Mouse (Mus musculus) embryonic facial prominence, embryonic 11.5 days (tissue): Measurements from ENCODE around the gene Nhlrc4. TPM values are rescaled to one million over a fixed set of nuclear protein-coding genes. Genes with fewer than 3 reads are reported as not detected.

ENCODE experiments used
- ATAC-seq: fragments of 200-750 bp; cut with Nextera tagmentation; replicated peaks from 2 replicates; pipeline ENCODE4 v1.8.0; 2017; ENCODE audit warnings: low read depth; ENCODE audit not compliant: insufficient number of reproducible peaks, low FRiP score, low TSS enrichment
- DNase-seq: peaks from one replicate; pipeline ENCODE4 v3.0.0-alpha.2; 2015; ENCODE audit warnings: low spot score
- H3K27ac ChIP-seq: fragments of 300-500 bp; sonication (generic); replicated peaks from 2 replicates; pipeline ENCODE4 v1.5.1; 2014; ENCODE audit warnings: mild to moderate bottlenecking, low read depth, low read length, control low read depth
- H3K27me3 ChIP-seq: fragments of 300-500 bp; sonication (generic); 2 replicates; pipeline ENCODE4 v1.6.1; 2014; ENCODE audit warnings: mild to moderate bottlenecking, low read length, moderate library complexity, mixed read lengths; ENCODE audit not compliant: control insufficient read depth, insufficient read depth
- H3K36me3 ChIP-seq: fragments of 300-500 bp; sonication (generic); replicated peaks from 2 replicates; pipeline ENCODE4 v1.6.1; 2014; ENCODE audit warnings: low read depth, mild to moderate bottlenecking, low read length, moderate library complexity, mixed read lengths; ENCODE audit not compliant: control insufficient read depth, insufficient read depth
- H3K4me1 ChIP-seq: fragments of 300-500 bp; sonication (generic); 2 replicates; pipeline ENCODE4 v1.6.1; 2014; ENCODE audit warnings: low read length, mixed read lengths; ENCODE audit not compliant: control insufficient read depth, insufficient read depth
- H3K4me2 ChIP-seq: fragments of 300-500 bp; sonication (generic); 2 replicates; pipeline ENCODE4 v1.6.1; 2014; ENCODE audit warnings: low read depth, mild to moderate bottlenecking, control low read depth, low read length, moderate library complexity
- H3K4me3 ChIP-seq: fragments of 300-500 bp; sonication (generic); 2 replicates; pipeline ENCODE4 v1.5.1; 2014; ENCODE audit warnings: low read depth, low read length, control low read depth
- H3K9ac ChIP-seq: fragments of 300-500 bp; sonication (generic); replicated peaks from 2 replicates; pipeline ENCODE4 v1.6.1; 2014; ENCODE audit warnings: mild to moderate bottlenecking, control low read depth, low read length
- H3K9me3 ChIP-seq: fragments of 300-500 bp; sonication (generic); replicated peaks from 2 replicates; pipeline ENCODE4 v1.6.1; 2016; ENCODE audit warnings: mild to moderate bottlenecking, low read length, inconsistent platforms, mixed read lengths; ENCODE audit not compliant: control insufficient read depth
- WGBS: fragments of 180-500 bp; shearing (Covaris S2); extraction: QIAGEN DNeasy Blood & Tissue Kit; methylation state at CpG from one replicate; pipeline ENCODE4 v1.1.7; 2014; 5-methylcytosine and 5-hydroxymethylcytosine counted together
- polyA plus RNA-seq: library from polyadenylated mRNA; unstranded; fragments of >200 nt; fragmentation: Nextera tagmentation; extraction: Ambion mirVana; gene quantifications from 2 replicates; pipeline ENCODE4 v1.2.1, GENCODE M21; 2014

Nhlrc4 gene
- polyA plus RNA-seq, 1 experiment from 2014 or later: not detected

GRCm38 (mm10) chr17:25893975-25894617 lies 50.7 kb downstream of the Nhlrc4 start:
- DNase-seq: peak; percentile 79
- Histone ChIP-seq H3K4me1 (no peaks in the 10 kb centered on the region), H3K4me2 (no peak overlapping the region), H3K9ac (no peak overlapping the region), H3K27ac (no peak overlapping the region), H3K4me3 (no peak overlapping the region), H3K9me3 (no peaks in the 10 kb centered on the region), H3K27me3 (no peaks in the 10 kb centered on the region), H3K36me3 (no peaks in the 10 kb centered on the region; the same call in 1 of the 2 replicates)
- peak; percentile 73; the same call in 1 of the 2 replicates for ATAC-seq
- WGBS: 23% methylated on average over 2 of the region's 2 CpGs

Other genes with a start within 250 kb of the Nhlrc4 start
- gene Gng13, start 227.8 kb downstream of the Nhlrc4 start, polyA plus RNA-seq: 1.7 and 2.4 TPM in 2 replicates
- gene Chtf18, start 217.5 kb downstream of the Nhlrc4 start, polyA plus RNA-seq: 17.7 and 21.2 TPM in 2 replicates
- gene Rpusd1, start 217.3 kb downstream of the Nhlrc4 start, polyA plus RNA-seq: 18.7 and 19.4 TPM in 2 replicates
- 0.10 TPM in 1 of 2 replicates, not detected in the other for gene Mslnl, start 208.9 kb downstream of the Nhlrc4 start, polyA plus RNA-seq
- gene Msln, start 190.6 kb downstream of the Nhlrc4 start, polyA plus RNA-seq: 0.63 TPM in 1 of 2 replicates, not detected in the other
- gene Narfl, start 171.2 kb downstream of the Nhlrc4 start, polyA plus RNA-seq: 23.8 and 24.5 TPM in 2 replicates
- 58.7 and 61.1 TPM in 2 replicates for gene Haghl, start 159.3 kb downstream of the Nhlrc4 start, polyA plus RNA-seq
- not detected in 2 replicates for gene Ccdc78, start 158.4 kb downstream of the Nhlrc4 start, polyA plus RNA-seq
- gene Fam173a, start 152.1 kb downstream of the Nhlrc4 start, polyA plus RNA-seq: 58.4 and 62.9 TPM in 2 replicates
- gene AC134908.4, start 149.3 kb downstream of the Nhlrc4 start, polyA plus RNA-seq: not detected in 2 replicates
- 13.4 and 15.6 TPM in 2 replicates for gene Metrn, start 147.8 kb downstream of the Nhlrc4 start, polyA plus RNA-seq
- 3.9 and 4.2 TPM in 2 replicates for gene Fbxl16, start 135.9 kb downstream of the Nhlrc4 start, polyA plus RNA-seq
- gene Wdr24, start 121.3 kb downstream of the Nhlrc4 start, polyA plus RNA-seq: 24.5 and 26.9 TPM in 2 replicates
- gene Jmjd8, start 116.1 kb downstream of the Nhlrc4 start, polyA plus RNA-seq: 42.0 and 47.7 TPM in 2 replicates
- gene Stub1, start 111.6 kb downstream of the Nhlrc4 start, polyA plus RNA-seq: 323 and 352 TPM in 2 replicates
- gene Rhbdl1, start 107.7 kb downstream of the Nhlrc4 start, polyA plus RNA-seq: 1.1 and 1.5 TPM in 2 replicates
- gene Gm20683, start 103.2 kb downstream of the Nhlrc4 start, polyA plus RNA-seq: 0.36 and 1.2 TPM in 2 replicates
- 7.1 and 9.7 TPM in 2 replicates for gene Rhot2, start 100.1 kb downstream of the Nhlrc4 start, polyA plus RNA-seq
- 14.7 and 15.1 TPM in 2 replicates for gene Wdr90, start 83.5 kb downstream of the Nhlrc4 start, polyA plus RNA-seq
- 7.3 and 9.5 TPM in 2 replicates for gene Mcrip2, start 76.2 kb downstream of the Nhlrc4 start, polyA plus RNA-seq
- 49.8 and 63.3 TPM in 2 replicates for gene Mettl26, start 69.9 kb downstream of the Nhlrc4 start, polyA plus RNA-seq
- 0.63 and 0.87 TPM in 2 replicates for gene Wfikkn1, start 64.1 kb downstream of the Nhlrc4 start, polyA plus RNA-seq
- 17.6 and 18.7 TPM in 2 replicates for gene Rab40c, start 25.2 kb downstream of the Nhlrc4 start, polyA plus RNA-seq
- 40.2 and 41.4 TPM in 2 replicates for gene Pigq, start within 50 bp of the Nhlrc4 start, polyA plus RNA-seq
- 0.15 and 0.49 TPM in 2 replicates for gene A930017K11Rik, start 7.6 kb upstream of the Nhlrc4 start, polyA plus RNA-seq
- 17.4 and 20.2 TPM in 2 replicates for gene Capn15, start 40.8 kb upstream of the Nhlrc4 start, polyA plus RNA-seq
- gene Rab11fip3, start 124.6 kb upstream of the Nhlrc4 start, polyA plus RNA-seq: 12.9 and 16.1 TPM in 2 replicates
- gene Decr2, start 145.4 kb upstream of the Nhlrc4 start, polyA plus RNA-seq: 18.8 and 19.0 TPM in 2 replicates
- 91.2 and 104 TPM in 2 replicates for gene Nme4, start 150.6 kb upstream of the Nhlrc4 start, polyA plus RNA-seq
- 0.48 and 0.92 TPM in 2 replicates for gene Tmem8, start 168.3 kb upstream of the Nhlrc4 start, polyA plus RNA-seq
- 250 and 261 TPM in 2 replicates for gene Mrpl28, start 178.5 kb upstream of the Nhlrc4 start, polyA plus RNA-seq
- 12.8 and 17.9 TPM in 2 replicates for gene Axin1, start 193.7 kb upstream of the Nhlrc4 start, polyA plus RNA-seq